Mouse (Mus musculus): ENCODE results near the gene Rpl41. TPM values are rescaled to one million over a fixed set of nuclear protein-coding genes. Genes with fewer than 3 reads are reported as not detected.
A peak's percentile ranks its signal among the peaks of the same experiment; 100 is the strongest.

The Rpl41 gene
- 2,755 and 3,168 TPM in 2 replicates for polyA plus RNA-seq (2014; fragmentation: Nextera tagmentation; extraction: Ambion mirVana)

DNA sequence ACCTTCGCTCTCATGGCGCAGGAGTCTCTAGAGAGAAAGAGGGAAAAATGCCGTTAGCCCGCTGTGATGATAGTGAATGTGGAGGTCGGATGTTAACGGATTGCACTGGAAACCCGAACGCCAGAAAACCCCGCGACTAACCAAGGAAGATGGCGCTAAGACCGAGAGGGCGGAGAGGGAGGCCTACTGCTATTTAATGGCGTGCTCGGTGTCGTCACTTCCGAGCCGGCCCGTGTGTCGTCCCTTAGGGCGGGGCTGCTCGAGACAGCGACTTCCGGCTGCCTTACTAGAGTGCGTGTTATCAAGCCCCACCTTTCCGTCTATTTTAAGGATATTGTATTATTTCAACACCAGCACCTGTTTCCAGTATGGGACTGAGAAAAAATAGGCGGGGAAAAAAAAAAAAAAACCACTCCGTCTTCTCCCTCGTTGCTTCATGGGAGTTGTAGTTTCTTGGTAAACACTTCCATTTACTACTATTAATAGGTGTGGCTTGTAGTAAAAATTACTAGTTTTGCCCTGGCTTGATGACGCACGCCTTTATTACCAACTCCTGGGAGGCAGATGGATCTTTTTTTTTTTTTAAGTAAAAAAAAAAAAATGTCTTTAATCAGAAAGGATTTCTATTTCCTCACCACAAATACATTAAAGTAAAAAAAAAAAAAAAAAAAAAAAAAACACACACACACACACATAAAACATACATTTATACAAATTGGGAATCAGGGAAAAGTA, at the start of gene Rpl41:
Gene Rpl41, minus strand, starts transcription at position 359 of the 735 bp plus-strand sequence.
- H3K27ac ChIP-seq (replicated peaks in 1 of 2; ENCODE audit: control insufficient read depth in 1 of 2, insufficient read depth in 1 of 2, low read depth in 2 of 2, low read length in 2 of 2) = peak within 1 kb of the TSS; percentile 82 to 92
- H3K4me2 ChIP-seq (ENCODE audit: low read length) = peak within 1 kb of the TSS; percentile 71
- peak within 1 kb of the TSS; percentile 97 for H3K9ac ChIP-seq (ENCODE audit: low read length)
- no peaks in the 10 kb centered on the region for H3K27me3 ChIP-seq (ENCODE audit: control insufficient read depth, insufficient read depth, low read length)
- H3K36me3 ChIP-seq (ENCODE audit: control insufficient read depth, insufficient read depth, low read length) = peaks cover 19% of the 10 kb centered on the region
- H3K4me3 ChIP-seq (ENCODE audit: control insufficient read depth in 1 of 2, insufficient read depth in 1 of 2, low read depth in 1 of 2, low read length in 2 of 2) = peak within 1 kb of the TSS; percentile 65 to 79
- ATAC-seq (ENCODE audit: insufficient number of reproducible peaks, insufficient read depth, low FRiP score, low read depth) = peak; percentile 88
- H3K4me1 ChIP-seq (ENCODE audit: control insufficient read depth in 2 of 2, insufficient read depth in 2 of 2, low read length in 2 of 2) = peaks cover 2 to 8% of the 10 kb centered on the region in 2 experiments
- under 1% methylated on average over 31 of the region's 31 CpGs for WGBS
- no peaks in the 10 kb centered on the region for H3K9me3 ChIP-seq (ENCODE audit: control insufficient read depth, low read length)

DNA sequence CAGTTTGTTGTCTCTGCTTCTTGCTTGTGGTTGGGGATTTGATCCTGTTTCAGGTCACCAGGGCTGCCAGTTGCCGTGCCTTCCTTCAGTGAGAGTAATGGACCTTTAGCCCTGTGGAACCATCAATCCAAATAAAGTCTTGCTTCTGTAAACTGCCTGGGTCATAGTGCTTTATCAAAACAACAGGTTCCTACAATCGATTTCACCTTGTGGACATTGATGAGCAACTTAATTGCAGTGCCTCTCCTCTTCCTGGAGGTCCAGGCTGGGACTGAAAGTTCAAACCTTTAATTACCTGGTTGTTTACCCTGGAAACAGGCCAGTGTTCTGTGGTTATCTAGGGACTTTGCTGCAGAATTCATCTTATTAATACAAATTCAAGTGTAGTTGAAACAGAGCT, 49.4 kb upstream of the Rpl41 start:
- H3K4me3 ChIP-seq (ENCODE audit: control insufficient read depth in 1 of 2, insufficient read depth in 1 of 2, low read depth in 1 of 2, low read length in 2 of 2) = no peak overlapping the region
- H3K36me3 ChIP-seq (ENCODE audit: control insufficient read depth, insufficient read depth, low read length) = no peaks in the 10 kb centered on the region
- H3K27ac ChIP-seq (replicated peaks in 1 of 2; ENCODE audit: control insufficient read depth in 1 of 2, insufficient read depth in 1 of 2, low read depth in 2 of 2, low read length in 2 of 2) = no peak overlapping the region
- H3K9ac ChIP-seq (ENCODE audit: low read length) = no peak overlapping the region
- H3K9me3 ChIP-seq (ENCODE audit: control insufficient read depth, low read length) = no peaks in the 10 kb centered on the region
- no peaks in the 10 kb centered on the region for H3K27me3 ChIP-seq (ENCODE audit: control insufficient read depth, insufficient read depth, low read length)
- H3K4me1 ChIP-seq (ENCODE audit: control insufficient read depth in 2 of 2, insufficient read depth in 2 of 2, low read length in 2 of 2) = no peaks in the 10 kb centered on the region
- 79% methylated on average over 2 of the region's 2 CpGs for WGBS
- ATAC-seq (ENCODE audit: insufficient number of reproducible peaks, insufficient read depth, low FRiP score, low read depth) = no peak
- no peak overlapping the region for H3K4me2 ChIP-seq (ENCODE audit: low read length)

DNA sequence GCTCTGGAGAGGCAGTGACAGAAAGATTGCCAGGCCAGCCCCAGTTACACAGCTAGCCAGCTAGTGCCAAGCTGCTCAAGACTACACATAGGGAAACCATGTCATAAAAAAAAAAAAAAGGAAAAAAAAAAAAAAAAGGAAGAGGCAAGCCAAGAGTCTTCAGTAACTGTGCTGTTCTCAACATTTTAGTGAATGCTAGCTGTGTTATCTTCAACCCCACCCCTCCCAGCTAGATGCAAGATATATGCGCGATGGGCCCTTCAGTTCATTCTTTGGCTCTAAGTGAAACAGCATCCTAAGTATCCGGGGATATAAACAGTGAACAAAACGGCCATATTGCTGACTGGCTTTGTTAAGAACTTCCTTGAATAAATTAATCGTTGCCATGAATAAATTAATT, 43.7 kb upstream of the Rpl41 start:
- Histone ChIP-seq H3K4me1 (ENCODE audit: control insufficient read depth in 2 of 2, insufficient read depth in 2 of 2, low read length in 2 of 2) (peaks cover 6 to 11% of the 10 kb centered on the region in 2 experiments), H3K27ac (replicated peaks in 1 of 2; ENCODE audit: control insufficient read depth in 1 of 2, insufficient read depth in 1 of 2, low read depth in 2 of 2, low read length in 2 of 2) (no peak overlapping the region), H3K9ac (ENCODE audit: low read length) (no peak overlapping the region), H3K27me3 (ENCODE audit: control insufficient read depth, insufficient read depth, low read length) (peaks cover 15% of the 10 kb centered on the region), H3K36me3 (ENCODE audit: control insufficient read depth, insufficient read depth, low read length) (no peaks in the 10 kb centered on the region), H3K9me3 (ENCODE audit: control insufficient read depth, low read length) (no peaks in the 10 kb centered on the region), H3K4me2 (ENCODE audit: low read length) (no peak overlapping the region), H3K4me3 (ENCODE audit: control insufficient read depth in 1 of 2, insufficient read depth in 1 of 2, low read depth in 1 of 2, low read length in 2 of 2) (no peak overlapping the region)
- WGBS = 71% methylated on average over 5 of the region's 5 CpGs
- no peak for ATAC-seq (ENCODE audit: insufficient number of reproducible peaks, insufficient read depth, low FRiP score, low read depth)

DNA sequence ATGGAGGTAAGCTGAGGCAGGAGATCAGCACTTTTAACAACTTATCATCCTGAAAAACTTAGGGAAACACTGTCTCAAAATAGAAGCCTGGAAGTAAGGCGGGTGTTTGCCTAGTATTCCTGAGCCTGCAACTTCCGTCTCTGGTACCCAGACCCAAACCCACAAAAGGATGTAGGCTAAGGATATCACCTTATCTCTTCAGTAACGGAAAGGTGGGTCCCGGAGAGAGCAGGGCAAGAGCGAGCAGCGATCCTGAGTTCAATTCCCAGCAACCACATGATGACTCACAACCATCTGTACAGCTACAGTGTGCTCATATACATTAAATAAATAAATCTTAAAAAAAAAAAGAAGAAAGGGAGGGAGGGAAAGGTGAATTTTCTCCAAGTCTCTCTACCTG, 42.3 kb upstream of the Rpl41 start:
- H3K4me1 ChIP-seq (ENCODE audit: control insufficient read depth in 2 of 2, insufficient read depth in 2 of 2, low read length in 2 of 2) = peaks cover 6 to 11% of the 10 kb centered on the region in 2 experiments
- H3K9ac ChIP-seq (ENCODE audit: low read length) = no peak overlapping the region
- no peaks in the 10 kb centered on the region for H3K9me3 ChIP-seq (ENCODE audit: control insufficient read depth, low read length)
- no peak overlapping the region for H3K4me2 ChIP-seq (ENCODE audit: low read length)
- ATAC-seq (ENCODE audit: insufficient number of reproducible peaks, insufficient read depth, low FRiP score, low read depth) = no peak
- H3K36me3 ChIP-seq (ENCODE audit: control insufficient read depth, insufficient read depth, low read length) = no peaks in the 10 kb centered on the region
- no peak overlapping the region for H3K27ac ChIP-seq (replicated peaks in 1 of 2; ENCODE audit: control insufficient read depth in 1 of 2, insufficient read depth in 1 of 2, low read depth in 2 of 2, low read length in 2 of 2)
- 54% methylated on average over 6 of the region's 6 CpGs for WGBS
- peaks cover 20% of the 10 kb centered on the region for H3K27me3 ChIP-seq (ENCODE audit: control insufficient read depth, insufficient read depth, low read length)
- H3K4me3 ChIP-seq (ENCODE audit: control insufficient read depth in 1 of 2, insufficient read depth in 1 of 2, low read depth in 1 of 2, low read length in 2 of 2) = no peak overlapping the region

DNA sequence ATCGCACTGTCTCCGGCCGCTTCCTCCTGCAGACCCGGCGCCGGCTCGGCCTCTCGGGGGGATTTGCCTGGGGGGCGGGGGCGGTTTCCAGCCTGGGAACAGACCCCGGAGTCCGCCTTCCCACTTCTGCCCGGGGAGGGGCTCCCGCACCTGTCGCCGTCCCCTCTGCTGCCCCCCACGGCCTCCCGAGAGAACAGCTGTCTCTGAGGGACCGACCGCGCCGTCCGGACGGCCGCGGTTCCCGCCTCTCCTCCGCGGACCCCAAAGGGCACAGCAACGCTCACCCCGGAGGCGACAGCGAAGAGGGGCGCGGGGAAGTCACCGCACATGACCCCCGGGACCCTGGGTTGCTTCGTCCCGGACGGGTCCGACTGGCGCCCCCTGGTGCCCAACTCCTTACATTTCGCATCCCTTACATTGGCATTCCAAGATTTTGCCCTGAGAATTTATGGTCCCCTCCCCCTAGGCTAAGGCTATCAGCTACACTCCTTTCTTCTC, 41.1 kb upstream of the Rpl41 start:
- WGBS = under 1% methylated on average over 42 of the region's 43 CpGs
- no peaks in the 10 kb centered on the region for H3K9me3 ChIP-seq (ENCODE audit: control insufficient read depth, low read length)
- peak; percentile 44 for ATAC-seq (ENCODE audit: insufficient number of reproducible peaks, insufficient read depth, low FRiP score, low read depth)
- peaks cover 20% of the 10 kb centered on the region for H3K27me3 ChIP-seq (ENCODE audit: control insufficient read depth, insufficient read depth, low read length)
- H3K4me1 ChIP-seq (ENCODE audit: control insufficient read depth in 2 of 2, insufficient read depth in 2 of 2, low read length in 2 of 2) = peaks cover 6 to 11% of the 10 kb centered on the region in 2 experiments
- peak overlapping the region; percentile 70 for H3K9ac ChIP-seq (ENCODE audit: low read length)
- peak overlapping the region; percentile 99 for H3K4me2 ChIP-seq (ENCODE audit: low read length)
- H3K36me3 ChIP-seq (ENCODE audit: control insufficient read depth, insufficient read depth, low read length) = no peaks in the 10 kb centered on the region
- peak overlapping the region; percentile 56 to 75 for H3K4me3 ChIP-seq (ENCODE audit: control insufficient read depth in 1 of 2, insufficient read depth in 1 of 2, low read depth in 1 of 2, low read length in 2 of 2)
- H3K27ac ChIP-seq (replicated peaks in 1 of 2; ENCODE audit: control insufficient read depth in 1 of 2, insufficient read depth in 1 of 2, low read depth in 2 of 2, low read length in 2 of 2) = no peak overlapping the region

DNA sequence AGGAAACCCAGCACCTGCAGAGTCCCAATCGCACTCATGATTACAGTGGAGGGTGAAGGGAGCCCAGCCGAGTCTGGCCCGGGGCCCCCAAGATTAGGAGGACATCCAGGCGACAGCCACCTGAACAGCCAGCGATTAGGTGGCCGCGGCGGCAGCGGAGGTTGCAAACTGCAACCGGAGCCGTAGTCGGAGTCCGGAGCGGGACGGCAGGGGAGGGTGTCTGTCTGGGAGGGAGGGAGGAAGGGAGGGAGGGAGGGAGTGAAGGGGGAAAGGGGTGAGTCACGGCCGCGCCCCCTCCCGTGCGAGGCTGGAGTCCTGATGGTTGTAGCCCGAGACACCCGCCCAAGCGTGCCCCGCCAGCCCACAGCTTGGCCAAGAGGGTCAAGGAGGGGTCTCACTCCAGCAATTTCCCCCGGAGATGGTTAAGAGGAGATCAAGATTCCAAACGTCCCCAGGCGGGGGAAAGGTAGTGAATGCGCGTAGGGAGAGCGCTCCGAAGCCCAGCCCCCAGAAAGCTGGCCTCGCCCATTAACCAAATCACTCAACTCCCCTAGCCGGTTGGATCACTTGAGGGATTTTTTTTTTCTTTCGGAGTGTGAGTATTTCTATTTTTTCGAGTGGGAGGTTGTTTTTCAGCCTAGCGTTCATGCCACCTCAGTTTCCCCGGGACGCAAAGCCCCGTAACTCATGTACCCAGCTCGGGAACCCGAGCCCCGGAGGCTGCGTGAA, 40.5 kb upstream of the Rpl41 start, which contains the start of gene Erbb3:
Gene Erbb3, minus strand, starts transcription at position 189 of the 729 bp plus-strand sequence.
- H3K4me3 ChIP-seq (ENCODE audit: control insufficient read depth in 1 of 2, insufficient read depth in 1 of 2, low read depth in 1 of 2, low read length in 2 of 2) = peak within 1 kb of the TSS; percentile 56 to 75
- peak within 1 kb of the TSS; percentile 70 for H3K9ac ChIP-seq (ENCODE audit: low read length)
- ATAC-seq (ENCODE audit: insufficient number of reproducible peaks, insufficient read depth, low FRiP score, low read depth) = peak; percentile 45; the same call in 1 of the 2 replicates
- H3K27me3 ChIP-seq (ENCODE audit: control insufficient read depth, insufficient read depth, low read length) = peaks cover 20% of the 10 kb centered on the region
- no peak within 1 kb of the TSS for H3K27ac ChIP-seq (replicated peaks in 1 of 2; ENCODE audit: control insufficient read depth in 1 of 2, insufficient read depth in 1 of 2, low read depth in 2 of 2, low read length in 2 of 2)
- no peaks in the 10 kb centered on the region for H3K9me3 ChIP-seq (ENCODE audit: control insufficient read depth, low read length)
- no peaks in the 10 kb centered on the region for H3K36me3 ChIP-seq (ENCODE audit: control insufficient read depth, insufficient read depth, low read length)
- 0% methylated on average over 42 of the region's 43 CpGs for WGBS
- H3K4me2 ChIP-seq (ENCODE audit: low read length) = peak within 1 kb of the TSS; percentile 99
- peaks cover 6 to 11% of the 10 kb centered on the region in 2 experiments for H3K4me1 ChIP-seq (ENCODE audit: control insufficient read depth in 2 of 2, insufficient read depth in 2 of 2, low read length in 2 of 2)

DNA sequence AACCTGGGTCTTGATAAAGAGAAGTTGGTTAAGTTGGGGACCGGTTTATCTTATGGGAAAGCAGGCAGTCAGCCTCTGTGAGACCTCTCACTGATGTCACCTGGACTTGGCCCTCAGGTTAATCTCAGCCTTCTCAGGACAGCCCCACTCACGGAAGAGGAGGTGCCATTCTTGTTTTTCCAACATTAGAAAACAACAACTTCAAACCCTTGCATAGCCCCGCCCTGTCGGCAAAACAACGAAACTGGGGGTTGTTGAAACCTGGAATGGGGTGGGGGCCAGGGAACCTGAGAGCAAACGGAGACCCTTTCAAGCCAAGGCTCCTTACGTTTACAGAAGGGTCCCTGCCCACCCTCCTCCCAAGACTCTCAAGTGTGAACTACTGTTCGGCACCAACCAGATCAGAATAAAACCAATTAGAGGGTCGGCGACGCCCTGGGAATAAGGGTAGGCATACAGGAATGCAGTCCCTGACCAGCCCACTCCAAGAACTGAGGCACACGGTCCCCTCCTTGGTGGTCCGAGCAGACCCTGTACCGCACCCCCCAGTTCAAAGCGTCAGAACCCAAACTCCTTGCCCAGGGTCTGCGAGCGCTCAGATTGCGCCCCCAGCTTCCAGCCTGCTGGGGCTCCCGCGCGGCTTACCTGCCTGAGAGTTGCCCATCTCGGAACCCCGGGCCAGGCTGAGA, 39.8 kb upstream of the Rpl41 start:
- Histone ChIP-seq H3K9me3 (ENCODE audit: control insufficient read depth, low read length) (no peaks in the 10 kb centered on the region), H3K9ac (ENCODE audit: low read length) (peak overlapping the region; percentile 70), H3K4me1 (ENCODE audit: control insufficient read depth in 2 of 2, insufficient read depth in 2 of 2, low read length in 2 of 2) (peaks cover 11 to 14% of the 10 kb centered on the region in 2 experiments), H3K4me3 (ENCODE audit: control insufficient read depth in 1 of 2, insufficient read depth in 1 of 2, low read depth in 1 of 2, low read length in 2 of 2) (peak overlapping the region; percentile 56 to 75), H3K27ac (replicated peaks in 1 of 2; ENCODE audit: control insufficient read depth in 1 of 2, insufficient read depth in 1 of 2, low read depth in 2 of 2, low read length in 2 of 2) (no peak overlapping the region), H3K27me3 (ENCODE audit: control insufficient read depth, insufficient read depth, low read length) (peaks cover 20% of the 10 kb centered on the region), H3K36me3 (ENCODE audit: control insufficient read depth, insufficient read depth, low read length) (no peaks in the 10 kb centered on the region), H3K4me2 (ENCODE audit: low read length) (peak overlapping the region; percentile 99)
- WGBS = 4% methylated on average over 23 of the region's 23 CpGs
- ATAC-seq (ENCODE audit: insufficient number of reproducible peaks, insufficient read depth, low FRiP score, low read depth) = 0 out of 2 replicates have a peak, but pooled peaks have one; percentile 14

All from heart, embryonic 14.5 days (tissue).